ENCODE assay signal across 19 mouse cellular contexts in the genomic region with DNA sequence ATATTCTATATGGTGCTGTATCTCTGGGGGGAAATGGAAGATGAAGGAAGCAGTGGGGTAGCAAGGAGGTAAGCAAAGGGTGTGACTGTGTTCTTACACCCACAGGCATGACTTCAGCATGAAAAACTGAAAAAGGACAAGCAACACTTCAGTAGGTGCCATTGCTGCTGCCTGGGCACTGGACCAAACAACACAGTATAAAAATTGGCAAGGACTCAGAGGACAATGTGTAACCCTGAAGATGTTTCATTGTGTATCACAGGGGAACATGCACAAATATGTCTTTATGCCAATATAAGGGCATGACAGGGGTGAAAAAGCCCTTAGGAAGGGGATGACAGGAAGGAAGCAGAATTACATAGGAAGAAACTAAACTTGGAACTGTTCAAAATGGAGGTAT.
"Had no signal": no experiment of that assay in that cellular context is flagged by ENCODE, and none has a peak within 500 bp of the region (broad histone marks: within the 10 kb centered on the region; RNA-seq: fewer than 3 reads in every experiment).

No protein-coding gene starts in this region.

- H3K9ac ChIP-seq: lung, embryonic 14.5 days; midbrain, embryonic 12.5 days; neural tube, embryonic 13.5 days; neural tube, embryonic 15.5 days had no signal

- H3K4me1 ChIP-seq: midbrain, embryonic 12.5 days; neural tube, embryonic 15.5 days had no signal

- H3K4me3 ChIP-seq: midbrain, embryonic 10.5 days; midbrain, embryonic 12.5 days; myocyte; neural tube, embryonic 13.5 days; neural tube, embryonic 15.5 days had no signal

- ATAC-seq: midbrain, embryonic 16.5 days had no signal

- H3K27ac ChIP-seq: midbrain, embryonic 10.5 days; midbrain, embryonic 12.5 days; neural tube, embryonic 13.5 days; neural tube, embryonic 15.5 days had no signal

- H3K4me2 ChIP-seq: lung, embryonic 14.5 days; midbrain, embryonic 12.5 days; neural tube, embryonic 13.5 days; neural tube, embryonic 15.5 days had no signal

- H3K9me3 ChIP-seq: midbrain, embryonic 10.5 days; midbrain, embryonic 12.5 days; neural tube, embryonic 13.5 days; neural tube, embryonic 15.5 days had no signal

- H3K36me3 ChIP-seq: midbrain, embryonic 10.5 days; midbrain, embryonic 12.5 days; neural tube, embryonic 13.5 days; neural tube, embryonic 15.5 days had no signal

- DNase-seq: lung, adult 18-20 months; lung, embryonic 14.5 days; lung, postnatal 14 days; lung, postnatal 4 days; midbrain, embryonic 14.5 days; retina, postnatal 1 day; right cerebral cortex, adult 18-20 months; right cerebral cortex, postnatal 25 days; right cerebral cortex, postnatal 4 days; spleen, adult 18-20 months; thymus, adult 18-20 months; thymus, postnatal 14 days; thymus, postnatal 36 days had no signal

- H3K27me3 ChIP-seq: midbrain, embryonic 12.5 days; neural tube, embryonic 13.5 days; neural tube, embryonic 15.5 days had no signal
